Mouse (Mus musculus) lung, adult 2 months (tissue): ENCODE data around the gene Gm20219.

ENCODE experiments used
- CTCF ChIP-seq: fragments of 200-500 bp; IDR thresholded peaks from 2 replicates; pipeline ENCODE4 v1.5.1; 2011; ENCODE audit warnings: mild to moderate bottlenecking, low read length, control low read depth; ENCODE audit not compliant: insufficient read depth
- POLR2A ChIP-seq: fragments of 200-500 bp; IDR thresholded peaks from 2 replicates; pipeline ENCODE4 v1.6.1; 2011; ENCODE audit warnings: low read depth, mild to moderate bottlenecking, control low read depth, low read length, borderline replicate concordance; ENCODE audit errors: extremely low read depth

GRCm38 (mm10) chr17:56572154-56572553 lies 18.0 kb upstream of the Gm20219 start:
- TF ChIP-seq CTCF = no peak
- no peak for TF ChIP-seq POLR2A
